Mouse (Mus musculus): ENCODE data around the gene Mark4. TPM values are rescaled to one million over a fixed set of nuclear protein-coding genes. Genes with fewer than 3 reads are reported as not detected.

Mark4 gene
- polyA plus RNA-seq, 1 experiment from 2014 or later, result 9.3 TPM

DNA sequence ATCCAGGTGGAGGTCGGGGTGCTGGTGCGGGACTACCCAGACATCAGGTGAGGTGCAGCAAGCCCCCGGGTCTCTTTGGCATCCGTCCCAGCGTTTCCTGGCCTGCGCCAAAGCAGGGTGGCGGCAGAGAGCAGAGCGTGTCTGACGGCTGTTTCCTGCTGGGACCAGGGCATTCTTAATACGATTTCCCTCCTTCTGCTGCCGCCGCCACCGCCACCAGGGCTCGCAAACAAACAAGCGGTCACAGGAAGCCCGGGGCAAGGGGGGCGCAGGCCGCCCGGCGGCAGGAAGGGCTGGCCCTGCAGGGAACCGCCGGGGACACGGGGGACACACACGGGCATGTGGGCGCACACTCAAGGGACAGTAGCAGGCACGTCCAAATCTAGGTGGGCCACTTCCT, 33.1 kb upstream of the Mark4 start:
- no peak overlapping the region for H3K27ac ChIP-seq
- H3K4me1 ChIP-seq, result peaks cover 27% of the 10 kb centered on the region
- H3K27me3 ChIP-seq, result peaks cover 54% of the 10 kb centered on the region
- H3K4me2 ChIP-seq, result 0 out of 2 replicates have a peak overlapping the region, but pooled peaks have one; percentile 25
- ATAC-seq (ENCODE audit: insufficient number of reproducible peaks, low FRiP score, low TSS enrichment, low read depth), result no peak
- 3% methylated on average over 26 of the region's 26 CpGs for WGBS
- no peak overlapping the region for H3K4me3 ChIP-seq
- H3K36me3 ChIP-seq, result no peaks in the 10 kb centered on the region
- no peaks in the 10 kb centered on the region for H3K9me3 ChIP-seq
- 0 out of 2 replicates have a peak overlapping the region, but pooled peaks have one; percentile 10 for H3K9ac ChIP-seq

DNA sequence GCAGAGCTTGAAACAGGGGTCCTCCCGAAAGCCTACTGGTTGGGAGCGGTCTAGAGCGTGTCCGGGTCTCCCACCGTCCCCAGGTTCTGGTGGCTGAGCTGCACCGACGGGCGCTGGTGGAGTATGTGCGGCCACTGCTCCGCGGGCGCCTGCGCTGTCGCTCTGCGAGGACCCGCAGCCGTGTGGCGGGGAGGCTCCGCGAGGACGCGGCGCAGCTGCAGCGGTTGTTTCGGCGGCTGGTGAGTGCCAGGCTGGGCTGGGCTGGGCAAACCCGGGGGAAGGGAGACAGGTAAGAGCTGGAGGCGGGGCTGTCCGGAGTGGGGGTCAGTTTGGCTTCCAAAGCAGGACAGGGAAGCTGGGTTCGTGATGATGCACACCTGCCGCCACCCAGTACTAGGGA, 30.9 kb upstream of the Mark4 start:
- H3K4me1 ChIP-seq, result peaks cover 12% of the 10 kb centered on the region
- H3K9ac ChIP-seq, result no peak overlapping the region
- H3K27me3 ChIP-seq, result peaks cover 58% of the 10 kb centered on the region
- 12% methylated on average over 31 of the region's 31 CpGs for WGBS
- no peak overlapping the region for H3K27ac ChIP-seq
- peak overlapping the region; percentile 22 for H3K4me3 ChIP-seq
- H3K9me3 ChIP-seq, result no peaks in the 10 kb centered on the region
- no peak for ATAC-seq (ENCODE audit: insufficient number of reproducible peaks, low FRiP score, low TSS enrichment, low read depth)
- H3K4me2 ChIP-seq, result peak overlapping the region; percentile 22; the same call in 1 of the 2 replicates
- H3K36me3 ChIP-seq, result no peaks in the 10 kb centered on the region

DNA sequence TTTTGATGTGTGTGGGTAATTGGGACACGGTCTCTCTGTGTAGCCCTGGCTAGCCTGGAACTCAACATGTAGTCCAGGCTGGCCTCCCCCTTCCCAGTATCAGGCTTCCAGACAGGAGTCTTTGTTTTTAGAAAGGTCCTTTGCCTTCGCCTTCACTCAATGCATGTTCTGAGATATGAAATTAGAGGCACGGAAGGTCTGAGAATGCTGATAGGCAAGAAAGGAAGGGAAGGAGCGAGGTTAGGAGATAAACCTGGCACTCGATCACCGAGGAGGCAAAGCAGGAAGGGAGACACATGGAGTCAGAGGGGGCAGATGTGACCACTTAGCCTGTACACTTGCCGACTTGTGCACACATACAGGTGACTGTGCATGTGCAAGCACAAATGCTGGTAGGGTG, 27.9 kb upstream of the Mark4 start:
- ATAC-seq (ENCODE audit: insufficient number of reproducible peaks, low FRiP score, low TSS enrichment, low read depth), result no peak
- no peak overlapping the region for H3K27ac ChIP-seq
- H3K4me2 ChIP-seq, result no peak overlapping the region
- peaks cover 7% of the 10 kb centered on the region for H3K4me1 ChIP-seq
- WGBS, result 87% methylated on average over 7 of the region's 7 CpGs
- no peak overlapping the region for H3K9ac ChIP-seq
- peaks cover 50% of the 10 kb centered on the region for H3K27me3 ChIP-seq
- no peaks in the 10 kb centered on the region for H3K36me3 ChIP-seq
- no peaks in the 10 kb centered on the region for H3K9me3 ChIP-seq
- no peak overlapping the region for H3K4me3 ChIP-seq

DNA sequence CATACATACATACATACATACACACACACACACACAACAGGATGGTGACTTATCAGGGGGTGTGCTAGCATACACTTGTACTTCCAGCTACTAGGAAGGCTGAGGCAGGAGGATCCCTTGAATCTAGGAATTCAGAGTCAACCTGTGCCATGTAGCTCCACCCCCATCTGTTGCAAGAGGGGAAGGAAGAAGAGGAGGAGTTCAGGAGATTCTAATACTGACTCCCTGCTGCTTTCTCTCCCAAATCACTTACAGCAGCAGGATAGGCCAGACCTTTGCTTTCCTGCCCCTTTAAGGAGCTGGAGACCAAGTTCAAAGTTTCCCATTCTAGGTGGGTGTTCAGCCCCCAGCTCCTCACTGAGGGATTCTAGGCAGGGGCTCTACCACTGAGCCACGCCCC, 26.9 kb upstream of the Mark4 start:
- peaks cover 40% of the 10 kb centered on the region for H3K27me3 ChIP-seq
- no peak overlapping the region for H3K27ac ChIP-seq
- peaks cover 7% of the 10 kb centered on the region for H3K4me1 ChIP-seq
- WGBS, result 100% methylated on average over 1 of the region's 1 CpGs
- H3K4me2 ChIP-seq, result no peak overlapping the region
- no peaks in the 10 kb centered on the region for H3K9me3 ChIP-seq
- no peak overlapping the region for H3K4me3 ChIP-seq
- no peaks in the 10 kb centered on the region for H3K36me3 ChIP-seq
- no peak for ATAC-seq (ENCODE audit: insufficient number of reproducible peaks, low FRiP score, low TSS enrichment, low read depth)
- no peak overlapping the region for H3K9ac ChIP-seq

DNA sequence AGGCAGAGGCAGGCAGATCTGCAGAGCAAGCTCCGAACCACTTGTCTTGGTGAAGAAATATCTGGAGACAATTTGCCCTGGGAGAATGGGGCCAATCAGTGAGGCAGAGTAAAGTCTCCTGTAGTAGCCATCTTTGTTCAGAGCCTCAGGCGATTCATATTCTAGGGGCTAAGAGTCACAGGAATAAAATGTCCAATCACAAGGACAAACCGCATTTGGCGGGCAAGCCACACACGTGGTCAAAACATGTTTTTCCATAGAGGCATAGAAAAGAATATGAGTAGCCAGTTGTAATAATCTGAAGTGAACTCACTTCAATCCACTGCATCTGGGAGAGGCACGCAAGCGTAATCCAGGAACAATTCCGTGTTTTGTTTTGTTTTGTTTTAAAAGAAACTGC, 24.7 kb upstream of the Mark4 start:
- Histone ChIP-seq H3K9ac (no peak overlapping the region), H3K4me1 (no peaks in the 10 kb centered on the region)

DNA sequence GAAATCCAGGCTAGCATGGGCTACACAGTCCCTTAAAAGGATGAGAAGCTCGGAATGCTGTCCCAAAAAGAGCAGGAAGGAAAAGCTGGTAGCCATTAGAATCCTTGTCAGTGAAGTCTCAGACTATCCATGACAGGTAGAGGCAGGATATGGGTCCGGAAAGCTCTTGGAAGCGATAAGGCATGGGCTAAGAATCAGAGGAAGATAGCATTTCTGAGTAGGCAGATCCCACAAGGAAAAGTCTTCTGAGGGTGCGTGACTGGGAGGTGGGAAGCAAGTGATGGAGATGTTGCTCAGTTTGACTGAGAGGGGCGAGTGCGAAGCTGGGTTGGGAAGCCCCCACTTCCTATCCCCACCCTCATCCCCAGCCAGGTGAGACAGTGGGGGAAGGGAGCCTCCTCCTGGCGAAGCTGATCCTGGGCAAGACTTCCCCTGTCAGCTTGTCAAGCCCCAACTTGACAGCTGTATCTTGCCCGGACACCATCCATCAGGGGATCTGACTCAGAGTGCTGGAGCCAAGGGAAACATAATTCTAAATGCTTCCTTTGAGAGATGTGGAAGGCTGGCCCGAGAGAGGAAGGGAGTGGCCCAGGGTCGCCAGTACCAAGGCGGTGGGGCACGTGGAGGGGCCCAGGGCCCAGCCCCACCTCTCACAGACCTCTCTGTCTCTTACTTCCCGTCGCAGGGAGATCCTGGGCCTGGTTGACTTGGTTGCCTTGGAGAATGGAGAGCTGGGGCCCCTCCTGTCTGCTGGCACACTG, 19.2 kb upstream of the Mark4 start:
- Histone ChIP-seq H3K4me3 (no peak overlapping the region), H3K9ac (no peak overlapping the region), H3K36me3 (no peaks in the 10 kb centered on the region), H3K9me3 (no peaks in the 10 kb centered on the region), H3K4me2 (no peak overlapping the region), H3K27ac (peak overlapping the region; percentile 59), H3K27me3 (peaks cover 12% of the 10 kb centered on the region), H3K4me1 (peaks cover 20% of the 10 kb centered on the region)
- WGBS, result 26% methylated on average over 14 of the region's 14 CpGs
- peak; percentile 15; the same call in 1 of the 2 replicates for ATAC-seq (ENCODE audit: insufficient number of reproducible peaks, low FRiP score, low TSS enrichment, low read depth)

More for the DNA sequence above, 24.7 kb upstream of the Mark4 start:
- no peak overlapping the region for H3K4me2 ChIP-seq
- peaks cover 18% of the 10 kb centered on the region for H3K27me3 ChIP-seq
- 80% methylated on average over 8 of the region's 8 CpGs for WGBS
- no peaks in the 10 kb centered on the region for H3K9me3 ChIP-seq
- ATAC-seq (ENCODE audit: insufficient number of reproducible peaks, low FRiP score, low TSS enrichment, low read depth), result no peak
- H3K36me3 ChIP-seq, result no peaks in the 10 kb centered on the region
- H3K4me3 ChIP-seq, result no peak overlapping the region
- H3K27ac ChIP-seq, result no peak overlapping the region

DNA sequence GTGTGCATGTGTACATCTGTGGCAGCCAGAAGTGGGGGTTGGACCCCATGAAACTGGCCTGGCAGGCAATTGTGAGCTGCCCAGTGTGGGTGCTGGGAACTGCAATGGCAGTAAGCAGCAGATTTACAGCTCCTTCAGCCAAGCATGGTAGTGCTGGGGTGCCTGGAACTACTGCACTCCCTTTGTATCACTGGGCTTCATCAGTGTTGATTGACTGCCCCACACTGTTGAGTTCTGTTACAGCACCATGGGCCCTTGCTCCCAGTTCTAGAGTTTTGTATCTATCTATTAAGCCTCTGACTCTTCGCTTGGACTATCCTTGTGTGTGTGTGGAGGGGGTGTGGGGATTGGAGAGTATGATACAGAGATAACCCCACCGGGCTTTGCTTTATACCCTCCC, 18.5 kb upstream of the Mark4 start:
- H3K9ac ChIP-seq, result no peak overlapping the region
- H3K4me3 ChIP-seq, result no peak overlapping the region
- H3K27ac ChIP-seq, result no peak overlapping the region
- no peaks in the 10 kb centered on the region for H3K9me3 ChIP-seq
- H3K4me2 ChIP-seq, result no peak overlapping the region
- H3K4me1 ChIP-seq, result peaks cover 27% of the 10 kb centered on the region
- H3K27me3 ChIP-seq, result peaks cover 19% of the 10 kb centered on the region
- no peaks in the 10 kb centered on the region for H3K36me3 ChIP-seq
- ATAC-seq (ENCODE audit: insufficient number of reproducible peaks, low FRiP score, low TSS enrichment, low read depth), result no peak
- WGBS, result 72% methylated on average over 2 of the region's 2 CpGs

DNA sequence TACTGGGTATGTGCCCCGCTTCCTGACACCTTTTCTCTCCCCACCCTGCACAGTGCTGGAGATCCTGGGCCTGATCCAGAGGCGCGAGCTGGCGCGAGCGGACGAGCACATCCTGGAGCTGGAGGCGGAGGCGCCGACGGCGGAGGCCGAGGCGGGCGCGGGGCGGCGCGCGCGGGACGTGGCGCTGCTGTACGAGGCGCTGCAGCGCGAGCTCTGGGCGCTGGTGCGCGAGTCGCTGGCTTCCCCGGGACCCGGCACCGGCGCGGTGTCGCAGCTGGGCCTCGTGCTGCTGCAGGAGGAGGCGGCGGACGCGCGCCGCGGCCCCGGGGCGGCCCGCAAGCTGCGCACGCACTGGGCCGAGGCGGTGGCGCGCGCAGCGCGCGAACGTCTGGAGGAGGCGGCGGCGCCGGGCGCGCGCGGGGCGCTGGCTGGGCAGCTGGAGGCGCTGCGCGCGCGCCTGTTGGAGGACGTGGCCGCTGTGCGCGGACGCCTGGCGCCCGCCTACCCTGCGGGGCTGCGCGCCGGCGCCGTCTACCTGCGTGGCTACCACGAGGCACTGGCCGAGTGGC, 15.3 kb upstream of the Mark4 start:
- Histone ChIP-seq H3K9ac (peak overlapping the region; percentile 65), H3K4me2 (peak overlapping the region; percentile 93), H3K4me1 (peaks cover 31% of the 10 kb centered on the region), H3K9me3 (no peaks in the 10 kb centered on the region), H3K27ac (peak overlapping the region; percentile 87), H3K27me3 (peaks cover 45% of the 10 kb centered on the region), H3K4me3 (peak overlapping the region; percentile 59), H3K36me3 (no peaks in the 10 kb centered on the region)
- WGBS, result under 1% methylated on average over 76 of the region's 89 CpGs
- peak; percentile 85 for ATAC-seq (ENCODE audit: insufficient number of reproducible peaks, low FRiP score, low TSS enrichment, low read depth)

DNA sequence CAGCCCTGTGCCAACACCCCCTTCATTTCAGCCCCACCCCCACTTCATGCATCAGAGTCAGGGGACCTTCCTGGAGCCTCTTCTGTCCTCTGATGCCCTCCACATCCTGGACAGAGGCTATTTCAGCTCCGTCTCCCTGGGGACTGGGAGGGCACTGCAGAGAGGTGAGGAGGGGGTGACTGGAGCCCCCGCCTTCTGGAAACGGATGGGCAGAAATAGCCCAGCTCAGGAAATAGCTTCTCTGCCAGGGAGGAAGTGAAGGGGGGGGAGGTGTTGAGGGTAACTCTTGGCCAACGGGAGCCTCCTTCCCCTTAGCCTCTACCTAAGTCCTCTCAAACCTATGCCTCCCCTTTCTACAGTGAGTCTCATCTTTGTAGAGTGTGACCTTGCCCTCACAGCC, 13.8 kb upstream of the Mark4 start:
- peaks cover 48% of the 10 kb centered on the region for H3K27me3 ChIP-seq
- H3K4me2 ChIP-seq, result no peak overlapping the region
- H3K36me3 ChIP-seq, result no peaks in the 10 kb centered on the region
- peaks cover 24% of the 10 kb centered on the region for H3K4me1 ChIP-seq
- WGBS, result 26% methylated on average over 4 of the region's 4 CpGs
- H3K27ac ChIP-seq, result no peak overlapping the region
- H3K9ac ChIP-seq, result no peak overlapping the region
- no peak overlapping the region for H3K4me3 ChIP-seq
- no peak for ATAC-seq (ENCODE audit: insufficient number of reproducible peaks, low FRiP score, low TSS enrichment, low read depth)
- no peaks in the 10 kb centered on the region for H3K9me3 ChIP-seq

DNA sequence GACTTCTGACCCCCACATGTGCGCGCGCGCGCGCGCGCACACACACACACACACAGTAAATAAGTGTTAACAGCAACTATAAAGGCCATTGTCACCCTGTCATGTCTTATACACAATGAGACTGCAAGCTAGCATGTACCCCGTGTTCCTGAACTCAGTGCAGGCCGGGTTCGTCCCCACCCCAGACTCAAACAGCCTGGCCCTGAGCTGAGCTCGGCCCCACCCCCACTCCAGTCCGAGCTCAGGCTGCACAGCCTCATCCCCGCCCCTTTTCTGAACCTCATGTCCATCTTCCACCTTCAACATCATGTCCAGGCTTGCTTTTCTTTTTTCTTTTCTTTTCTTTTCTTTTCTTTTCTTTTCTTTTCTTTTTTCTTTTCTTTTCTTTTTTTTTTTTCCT, 11.7 kb upstream of the Mark4 start:
- no peaks in the 10 kb centered on the region for H3K9me3 ChIP-seq
- peaks cover 46% of the 10 kb centered on the region for H3K27me3 ChIP-seq
- no peak overlapping the region for H3K9ac ChIP-seq
- no peak overlapping the region for H3K27ac ChIP-seq
- H3K4me3 ChIP-seq, result no peak overlapping the region
- 13% methylated on average over 14 of the region's 14 CpGs for WGBS
- no peak overlapping the region for H3K4me2 ChIP-seq
- ATAC-seq (ENCODE audit: insufficient number of reproducible peaks, low FRiP score, low TSS enrichment, low read depth), result no peak
- H3K4me1 ChIP-seq, result peaks cover 27% of the 10 kb centered on the region
- no peaks in the 10 kb centered on the region for H3K36me3 ChIP-seq

DNA sequence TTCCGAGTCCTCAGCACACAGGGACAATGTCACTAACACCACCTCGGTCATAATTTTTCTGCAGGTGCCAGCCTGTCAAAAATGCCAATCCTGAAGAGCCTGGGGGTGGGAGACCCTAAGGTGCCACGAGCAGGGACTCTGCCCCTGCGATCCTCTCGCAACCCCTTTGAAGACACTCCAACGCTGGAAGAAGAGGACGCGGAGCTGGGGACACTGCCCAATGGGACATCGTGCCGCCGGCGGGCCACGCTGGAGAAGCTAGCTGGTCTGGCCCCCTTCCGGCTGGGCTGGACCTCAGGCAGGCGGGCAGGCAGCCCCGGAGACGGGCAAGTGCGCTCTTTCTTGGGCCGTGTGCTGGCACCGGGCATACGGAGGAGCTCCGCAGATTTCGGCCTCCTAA, 10.8 kb upstream of the Mark4 start:
- Histone ChIP-seq H3K4me3 (no peak overlapping the region), H3K9me3 (no peaks in the 10 kb centered on the region), H3K36me3 (no peaks in the 10 kb centered on the region), H3K4me1 (peaks cover 34% of the 10 kb centered on the region), H3K27ac (no peak overlapping the region), H3K9ac (no peak overlapping the region), H3K4me2 (no peak overlapping the region), H3K27me3 (peaks cover 46% of the 10 kb centered on the region)
- no peak for ATAC-seq (ENCODE audit: insufficient number of reproducible peaks, low FRiP score, low TSS enrichment, low read depth)
- 17% methylated on average over 23 of the region's 23 CpGs for whole genome bisulfite sequencing

DNA sequence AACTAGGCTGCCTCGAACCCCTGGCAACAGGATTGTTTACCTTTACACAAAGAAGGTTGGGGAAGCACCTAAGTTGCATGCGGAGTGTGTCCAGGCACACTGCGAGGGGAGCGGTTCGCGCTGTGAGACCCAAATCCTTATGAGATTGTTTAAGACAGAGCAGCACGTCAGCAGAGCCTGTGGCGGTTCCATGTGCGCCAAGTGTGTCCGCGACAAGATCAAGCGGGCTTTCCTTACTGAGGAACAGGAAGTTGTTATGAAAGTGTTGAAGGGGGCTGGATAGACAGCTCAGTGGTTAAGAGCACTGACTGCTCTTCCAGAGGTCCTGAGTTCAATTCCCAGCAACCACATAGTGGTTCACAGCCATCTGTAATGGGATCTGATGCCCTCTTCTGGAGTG, 9.7 kb upstream of the Mark4 start:
- Histone ChIP-seq H3K27ac (no peak overlapping the region), H3K4me1 (peaks cover 32% of the 10 kb centered on the region), H3K4me3 (no peak overlapping the region), H3K36me3 (no peaks in the 10 kb centered on the region), H3K9me3 (no peaks in the 10 kb centered on the region), H3K4me2 (no peak overlapping the region), H3K9ac (no peak overlapping the region), H3K27me3 (peaks cover 43% of the 10 kb centered on the region)
- ATAC-seq (ENCODE audit: insufficient number of reproducible peaks, low FRiP score, low TSS enrichment, low read depth), result no peak
- WGBS, result 65% methylated on average over 12 of the region's 12 CpGs

All from limb, embryonic 15.5 days (tissue).